Mouse (Mus musculus): ENCODE results near the gene Mndal. TPM values are rescaled to one million over a fixed set of nuclear protein-coding genes. Genes with fewer than 3 reads are reported as not detected.
"Not testable (repeated sequence)": the region's sequence is repeated elsewhere in the genome, so short reads cannot be mapped to it uniquely, and the experiment has no call there.

Gene Mndal
- polyA plus RNA-seq, 1 experiment from 2014 or later = 1.7 TPM

GRCm38 (mm10) chr1:173802689-173803281, 139.5 kb downstream of the Mndal start:
- WGBS = 78% methylated on average over 2 of the region's 2 CpGs
- not testable (repeated sequence) for H3K4me1 ChIP-seq

DNA sequence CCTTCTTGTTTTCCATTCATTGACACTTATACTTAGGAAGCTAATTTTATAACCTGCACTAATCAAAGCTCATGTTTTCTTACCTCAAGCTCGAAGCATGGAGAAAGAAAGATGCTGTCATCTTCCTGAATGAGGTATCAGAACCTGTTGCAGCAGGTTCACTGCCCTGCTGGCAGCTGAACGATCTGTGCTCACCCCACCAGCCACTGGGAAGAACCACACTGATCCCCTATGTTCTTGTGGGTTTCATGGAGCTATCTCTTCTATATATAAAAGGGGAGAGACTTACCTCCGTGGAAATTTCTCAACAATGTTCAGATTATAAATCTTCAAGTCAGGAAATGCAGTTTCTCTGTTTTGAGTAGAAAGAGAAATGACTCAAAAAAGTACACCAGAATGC, 140.1 kb downstream of the Mndal start:
- WGBS = 68% methylated on average over 3 of the region's 3 CpGs

More at GRCm38 (mm10) chr1:173802689-173803281, 139.5 kb downstream of the Mndal start:
- not testable (repeated sequence) for H3K27me3 ChIP-seq; H3K9ac ChIP-seq; H3K4me3 ChIP-seq; ATAC-seq (ENCODE audit: insufficient number of reproducible peaks, insufficient read depth, low FRiP score, low TSS enrichment, low read depth); H3K4me2 ChIP-seq; H3K9me3 ChIP-seq; H3K27ac ChIP-seq; H3K36me3 ChIP-seq

GRCm38 (mm10) chr1:173801791-173802190, 140.5 kb downstream of the Mndal start:
- H3K27me3 ChIP-seq; H3K27ac ChIP-seq; H3K36me3 ChIP-seq; ATAC-seq (ENCODE audit: insufficient number of reproducible peaks, insufficient read depth, low FRiP score, low TSS enrichment, low read depth); H3K9me3 ChIP-seq; H3K4me3 ChIP-seq; H3K9ac ChIP-seq; H3K4me2 ChIP-seq; H3K4me1 ChIP-seq: not testable (repeated sequence)
- 77% methylated on average over 2 of the region's 2 CpGs for WGBS

More for the DNA sequence above, 140.1 kb downstream of the Mndal start:
- ATAC-seq (ENCODE audit: insufficient number of reproducible peaks, insufficient read depth, low FRiP score, low TSS enrichment, low read depth); H3K27ac ChIP-seq; H3K4me2 ChIP-seq; H3K9me3 ChIP-seq; H3K36me3 ChIP-seq; H3K4me1 ChIP-seq; H3K9ac ChIP-seq; H3K4me3 ChIP-seq; H3K27me3 ChIP-seq: not testable (repeated sequence)

Other genes with a start within 250 kb of the Mndal start
- 0.59 and 0.66 TPM in 2 replicates for gene Ifi207, start 200.7 kb downstream of the Mndal start, polyA plus RNA-seq (2015; fragmentation: Nextera tagmentation; extraction: Ambion mirVana)
- gene Ifi204, start 175.5 kb downstream of the Mndal start, polyA plus RNA-seq (2015; fragmentation: Nextera tagmentation; extraction: Ambion mirVana) = 1.1 and 1.7 TPM in 2 replicates
- gene Ifi211, start 29.4 kb downstream of the Mndal start, polyA plus RNA-seq (2015; fragmentation: Nextera tagmentation; extraction: Ambion mirVana) = 0.63 and 1.1 TPM in 2 replicates
- 0.34 and 0.53 TPM in 2 replicates for gene Ifi203, start 181 bp upstream of the Mndal start, polyA plus RNA-seq (2015; fragmentation: Nextera tagmentation; extraction: Ambion mirVana)
- 1.5 and 2.0 TPM in 2 replicates for gene Ifi202b, start 40.3 kb upstream of the Mndal start, polyA plus RNA-seq (2015; fragmentation: Nextera tagmentation; extraction: Ambion mirVana)
- gene Ifi205, start 89.3 kb upstream of the Mndal start, polyA plus RNA-seq (2015; fragmentation: Nextera tagmentation; extraction: Ambion mirVana) = not detected in 2 replicates
- gene Olfr433, start 98.2 kb upstream of the Mndal start, polyA plus RNA-seq (2015; fragmentation: Nextera tagmentation; extraction: Ambion mirVana) = 0.10 TPM in 1 of 2 replicates, not detected in the other
- not detected in 2 replicates for gene Olfr432, start 106.7 kb upstream of the Mndal start, polyA plus RNA-seq (2015; fragmentation: Nextera tagmentation; extraction: Ambion mirVana)
- gene Olfr430, start 124.1 kb upstream of the Mndal start, polyA plus RNA-seq (2015; fragmentation: Nextera tagmentation; extraction: Ambion mirVana) = 0.08 and 0.14 TPM in 2 replicates
- 0.22 and 0.37 TPM in 2 replicates for gene Olfr429, start 141.8 kb upstream of the Mndal start, polyA plus RNA-seq (2015; fragmentation: Nextera tagmentation; extraction: Ambion mirVana)
- gene Olfr427, start 154.4 kb upstream of the Mndal start, polyA plus RNA-seq (2015; fragmentation: Nextera tagmentation; extraction: Ambion mirVana) = not detected in 2 replicates
- 0.37 and 0.85 TPM in 2 replicates for gene Olfr231, start 178.7 kb upstream of the Mndal start, polyA plus RNA-seq (2015; fragmentation: Nextera tagmentation; extraction: Ambion mirVana)
- gene Olfr424, start 189.0 kb upstream of the Mndal start, polyA plus RNA-seq (2015; fragmentation: Nextera tagmentation; extraction: Ambion mirVana) = not detected in 2 replicates
- not detected in 2 replicates for gene Olfr420, start 213.1 kb upstream of the Mndal start, polyA plus RNA-seq (2015; fragmentation: Nextera tagmentation; extraction: Ambion mirVana)
- gene Spta1, start 230.3 kb upstream of the Mndal start, polyA plus RNA-seq (2015; fragmentation: Nextera tagmentation; extraction: Ambion mirVana) = 0.38 and 0.67 TPM in 2 replicates